Mouse (Mus musculus) G1E (cell line): Measurements from ENCODE around the gene Crabp2.
"Not testable (repeated sequence)": the region's sequence is repeated elsewhere in the genome, so short reads cannot be mapped to it uniquely, and the experiment has no call there.

Experiments
- CTCF ChIP-seq: IDR thresholded peaks from 2 replicates; pipeline ENCODE4 v1.5.1; 2012; ENCODE audit warnings: low read depth, low read length, inconsistent platforms, mixed read lengths
- GATA1 ChIP-seq: IDR thresholded peaks from 2 replicates; pipeline ENCODE4 v1.6.1; 2012; ENCODE audit warnings: borderline replicate concordance, low read length, inconsistent platforms, mixed read lengths
- GATA2 ChIP-seq: IDR thresholded peaks from 2 replicates; pipeline ENCODE4 v1.6.1; 2012; ENCODE audit warnings: low read depth, low read length, inconsistent platforms, borderline replicate concordance
- POLR2AphosphoS5 ChIP-seq: IDR thresholded peaks from 2 replicates; pipeline ENCODE4 v1.6.1; 2012; ENCODE audit warnings: low read depth, low read length, inconsistent platforms; ENCODE audit not compliant: insufficient replicate concordance
- TAL1 ChIP-seq: conservative IDR thresholded peaks from 2 replicates; pipeline ENCODE4 v1.6.1; 2012; ENCODE audit warnings: low read depth, low read length, inconsistent platforms, mixed read lengths

DNA sequence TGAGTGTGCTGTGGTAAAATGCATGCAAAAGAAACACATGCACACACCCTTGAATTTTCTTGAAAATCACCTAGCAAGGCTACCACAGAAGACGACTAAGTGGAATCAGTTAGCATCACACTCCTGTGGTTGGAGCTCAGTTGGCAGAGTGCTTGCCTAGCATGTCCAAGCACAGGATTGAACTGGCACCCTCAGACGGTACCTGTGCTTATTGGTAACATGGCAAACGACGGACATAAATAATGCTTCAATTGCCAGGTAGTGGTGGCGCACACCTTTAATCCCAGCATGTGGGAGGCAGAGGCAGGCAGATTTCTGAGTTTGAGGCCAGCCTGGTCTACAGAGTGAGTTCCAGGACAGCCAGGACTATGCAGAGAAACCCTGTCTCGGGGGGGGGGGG lies 46.5 kb upstream of the Crabp2 start:
- not testable (repeated sequence) for TF ChIP-seq CTCF, GATA1, POLR2AphosphoS5, TAL1, GATA2
